Mouse (Mus musculus) lung, postnatal 14 days (tissue): Measurements from ENCODE around the gene Tead3.
A peak's percentile ranks its signal among the peaks of the same experiment; 100 is the strongest.
"Not testable (repeated sequence)": the region's sequence is repeated elsewhere in the genome, so short reads cannot be mapped to it uniquely, and the experiment has no call there.

Experiments
- DNase-seq: peaks from one replicate; pipeline ENCODE4 v3.0.0; 2021

The Tead3 gene

GRCm38 (mm10) chr17:28329503-28330231, 20.9 kb downstream of the Tead3 start:
- DNase-seq, result no peak

GRCm38 (mm10) chr17:28328946-28329345, 21.7 kb downstream of the Tead3 start:
- DNase-seq, result no peak

GRCm38 (mm10) chr17:28328366-28328928, 22.2 kb downstream of the Tead3 start, which contains the start of gene Rpl10a:
Gene Rpl10a (plus strand): TSS chr17:28328471.
- peak; percentile 100 for DNase-seq

GRCm38 (mm10) chr17:28327673-28328325, 22.8 kb downstream of the Tead3 start:
- DNase-seq, result no peak

DNA sequence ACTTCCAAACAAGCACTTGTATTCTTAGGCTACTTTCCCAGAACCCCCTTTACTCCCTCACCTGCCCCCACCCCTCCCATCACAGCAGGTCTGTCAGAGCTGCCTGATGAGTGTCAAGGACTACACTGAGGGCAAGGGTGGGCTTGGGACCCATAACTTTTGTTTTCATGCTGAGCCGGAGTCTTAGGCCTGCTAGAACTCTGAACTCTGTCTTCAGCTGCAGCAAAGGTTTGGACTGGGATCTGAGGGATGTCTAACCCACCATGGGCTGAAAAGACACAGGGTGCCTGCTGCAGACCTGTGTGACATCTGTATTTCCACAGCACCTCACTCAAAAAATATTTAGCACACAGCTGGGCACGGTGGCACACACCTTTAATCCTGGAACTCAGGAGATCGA, 23.7 kb downstream of the Tead3 start:
- no peak for DNase-seq

DNA sequence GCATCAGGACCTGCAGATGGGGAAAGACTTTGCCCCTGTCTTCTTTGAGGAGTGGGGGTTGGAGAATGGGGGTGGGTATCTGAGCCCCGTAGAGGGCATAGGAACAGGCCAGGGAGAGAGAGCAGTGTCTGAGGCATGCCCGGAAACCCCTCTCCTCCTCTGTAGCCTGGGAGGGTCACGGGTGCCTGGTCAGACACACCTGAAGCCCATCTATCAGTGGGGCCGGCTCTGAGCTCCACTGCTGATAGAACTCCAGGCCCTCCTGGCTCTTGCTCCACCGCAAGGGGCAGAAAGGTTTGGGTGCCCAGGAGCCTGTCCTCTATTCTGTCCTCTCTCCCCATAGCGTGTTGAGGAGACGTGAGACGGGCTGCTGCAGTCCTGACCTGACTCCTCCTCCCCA, 24.9 kb downstream of the Tead3 start:
- DNase-seq, result no peak

- not testable (repeated sequence) for DNase-seq
Measured at GRCm38 (mm10) chr17:28324416-28324815, 26.2 kb downstream of the Tead3 start.

GRCm38 (mm10) chr17:28323786-28324185, 26.8 kb downstream of the Tead3 start:
- no peak for DNase-seq

- DNase-seq, result no peak
Measured at GRCm38 (mm10) chr17:28321700-28322099, 28.9 kb downstream of the Tead3 start.

DNA sequence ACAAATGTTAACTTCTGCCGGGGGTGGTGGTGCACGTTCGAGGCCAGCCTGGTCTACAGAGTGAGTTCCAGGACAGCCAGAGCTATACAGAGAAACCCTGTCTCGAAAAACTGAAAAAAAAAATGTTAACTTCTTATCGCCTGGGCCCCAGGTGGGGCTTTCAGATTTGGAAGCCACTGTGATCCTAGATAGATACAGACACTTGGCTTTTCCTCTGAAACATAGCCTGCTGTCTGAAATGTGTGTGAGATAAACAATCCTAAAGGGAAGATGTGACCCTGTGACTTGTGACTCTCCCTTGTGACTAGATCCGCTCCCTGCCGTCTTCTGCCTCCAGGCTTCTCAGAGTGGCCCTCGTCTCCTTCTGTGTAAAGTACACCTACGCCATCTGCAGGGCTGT, 32.9 kb downstream of the Tead3 start:
- no peak for DNase-seq

GRCm38 (mm10) chr17:28317091-28317490, 33.5 kb downstream of the Tead3 start:
- no peak for DNase-seq

DNA sequence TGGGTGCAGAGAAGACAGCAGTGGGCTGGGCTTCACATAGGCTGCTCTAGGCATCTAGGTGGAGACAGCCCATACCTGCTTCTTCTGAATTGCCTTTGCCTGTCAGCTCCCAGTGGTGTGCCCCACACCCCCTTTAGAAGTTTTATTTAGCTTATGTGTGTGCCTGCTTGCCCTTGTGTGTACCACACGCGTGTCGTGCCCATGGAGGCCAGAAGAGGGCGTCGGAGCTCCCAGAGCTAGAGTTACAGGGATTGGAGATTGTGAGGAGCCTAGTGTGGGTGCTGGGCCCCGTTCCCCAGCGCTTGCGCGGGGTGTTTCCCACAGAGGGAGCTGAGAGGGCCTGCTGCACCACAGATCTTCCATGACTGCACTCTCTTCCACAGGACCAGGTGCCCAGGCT, 34.1 kb downstream of the Tead3 start:
- no peak for DNase-seq

- DNase-seq, result no peak
Measured at GRCm38 (mm10) chr17:28315611-28316160, 34.9 kb downstream of the Tead3 start.

DNA sequence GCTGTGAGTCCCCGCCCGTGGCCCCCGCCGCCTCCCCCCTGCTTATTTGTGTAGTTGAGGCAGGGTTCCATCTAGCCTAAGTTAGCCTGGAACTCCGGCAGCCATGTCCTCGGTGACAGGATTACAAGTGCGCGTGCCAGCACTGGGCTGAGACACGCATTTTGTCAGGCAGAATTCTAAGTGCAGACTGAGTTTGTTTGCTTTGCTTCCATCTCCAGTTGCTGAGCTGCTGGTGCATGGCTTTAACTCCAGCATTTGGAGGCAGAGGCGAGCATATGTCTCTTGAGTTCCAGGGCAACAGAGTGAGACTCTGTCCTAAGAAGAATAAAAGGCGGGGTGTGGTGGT, 36.8 kb downstream of the Tead3 start:
- no peak for DNase-seq

DNA sequence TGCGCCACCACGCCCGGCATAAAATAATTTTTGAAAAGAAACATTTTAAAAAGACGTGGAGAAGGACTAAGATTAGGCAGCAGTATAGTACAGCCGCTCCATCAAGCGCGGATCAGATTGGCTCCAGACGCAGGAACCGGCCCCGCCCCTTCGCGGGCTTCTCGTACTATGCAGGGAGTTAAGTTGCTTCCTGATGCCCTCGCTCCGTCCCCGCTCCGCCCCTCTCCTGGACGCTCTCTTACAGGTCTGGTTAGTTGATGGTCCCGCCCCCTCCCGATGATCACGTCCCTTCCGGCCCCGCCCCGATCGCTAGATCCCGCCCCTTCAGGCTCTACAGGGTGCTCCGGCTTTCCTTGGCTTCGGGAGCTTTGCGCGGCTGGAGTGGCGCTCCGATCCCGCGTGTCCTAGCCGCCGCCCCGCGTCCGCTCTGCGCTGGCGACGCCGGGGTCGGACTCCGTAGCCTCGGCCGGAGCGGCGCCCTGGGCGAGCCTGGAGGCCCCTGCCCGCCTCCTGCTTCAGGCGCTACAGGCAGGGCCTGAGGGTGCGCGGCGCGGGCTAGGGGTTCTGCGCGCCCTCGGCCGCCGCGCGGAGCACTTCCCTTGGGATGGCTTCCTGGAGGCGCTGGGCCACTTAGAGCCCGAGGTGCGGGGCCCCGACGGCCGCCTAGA, 37.3 kb downstream of the Tead3 start, which contains the start of gene Fance:
Gene Fance, plus strand, starts transcription at position 308 of the 668 bp plus-strand sequence.
- peak; percentile 96 for DNase-seq

DNA sequence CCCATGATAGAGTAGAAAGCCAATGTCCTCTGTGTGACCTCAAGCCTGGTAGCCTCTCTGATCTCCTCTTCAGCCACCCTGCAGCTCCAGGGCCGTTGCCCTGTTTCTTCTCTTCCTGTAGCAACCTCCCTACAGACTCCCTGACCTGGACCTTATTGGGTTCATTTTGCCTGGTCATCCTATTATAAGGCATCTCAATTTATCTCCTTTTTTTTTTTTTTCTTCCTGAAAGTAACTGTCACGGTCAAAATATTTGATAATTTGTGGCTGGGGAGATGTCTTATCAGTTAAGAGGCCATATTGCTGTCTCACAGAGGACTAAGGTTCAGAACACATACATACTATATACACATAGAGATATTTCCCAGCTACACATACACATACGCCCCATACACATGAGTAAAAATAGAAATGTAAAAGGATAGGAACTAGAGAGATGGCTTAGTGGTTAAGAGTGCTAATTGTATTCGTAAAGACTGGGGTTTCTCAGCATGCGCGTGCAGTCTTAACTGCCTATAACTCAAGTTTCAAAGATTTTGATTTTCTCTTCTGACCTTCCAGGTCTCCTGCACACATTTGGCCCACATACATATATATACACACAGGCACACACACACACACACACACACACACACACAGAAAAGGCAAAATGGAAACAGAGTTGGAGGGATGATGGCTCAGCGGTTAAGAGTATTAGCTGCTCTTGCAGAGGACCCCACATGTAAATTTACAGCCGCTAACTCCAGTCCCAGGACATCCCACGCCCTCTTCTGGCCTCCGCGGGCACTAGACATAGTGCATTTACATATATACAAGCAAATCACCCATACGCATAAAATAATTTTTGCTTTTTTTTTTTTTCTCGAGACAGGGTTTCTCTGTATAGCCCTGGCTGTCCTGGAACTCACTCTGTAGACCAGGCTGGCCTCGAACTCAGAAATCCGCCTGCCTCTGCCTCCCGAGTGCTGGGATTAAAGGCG, 38.1 kb downstream of the Tead3 start:
- no peak for DNase-seq

DNA sequence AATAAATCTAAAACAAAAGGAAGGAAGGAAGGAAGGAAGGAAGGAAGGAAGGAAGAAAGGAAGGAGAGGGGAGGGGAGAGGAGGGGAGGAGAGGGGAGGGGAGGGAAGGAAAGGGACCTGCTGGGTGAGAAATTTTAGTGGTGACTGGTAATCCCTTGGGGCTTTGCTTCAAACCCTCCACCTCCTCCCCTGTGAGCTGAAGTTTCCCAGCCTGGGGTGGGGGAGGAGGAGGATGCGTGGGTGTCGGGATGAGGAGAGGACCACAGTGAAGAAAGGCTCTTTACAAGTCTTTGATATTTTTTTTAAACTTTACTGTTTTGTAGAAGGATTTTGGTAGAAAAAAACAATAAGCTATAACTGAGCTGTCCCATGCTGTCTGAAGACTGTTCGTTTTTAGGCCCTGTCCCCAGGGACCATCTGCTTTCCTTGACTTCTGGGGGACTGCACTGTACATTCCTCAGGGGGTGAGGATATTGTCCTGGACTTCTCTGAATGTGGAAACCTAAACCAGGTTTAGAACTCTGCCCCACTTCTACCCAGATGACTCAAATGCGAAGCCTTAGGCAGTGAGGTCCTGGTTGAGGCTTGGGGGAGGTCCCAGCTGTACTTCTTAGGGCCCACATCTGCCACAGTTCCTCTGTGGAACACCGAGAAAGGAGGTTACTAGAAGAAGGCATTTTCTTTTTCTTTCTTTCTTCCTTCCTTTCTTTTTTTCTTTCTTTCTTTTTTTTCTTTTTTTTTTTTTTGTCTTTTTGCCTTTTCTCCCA, 39.1 kb downstream of the Tead3 start:
- DNase-seq, result no peak

DNA sequence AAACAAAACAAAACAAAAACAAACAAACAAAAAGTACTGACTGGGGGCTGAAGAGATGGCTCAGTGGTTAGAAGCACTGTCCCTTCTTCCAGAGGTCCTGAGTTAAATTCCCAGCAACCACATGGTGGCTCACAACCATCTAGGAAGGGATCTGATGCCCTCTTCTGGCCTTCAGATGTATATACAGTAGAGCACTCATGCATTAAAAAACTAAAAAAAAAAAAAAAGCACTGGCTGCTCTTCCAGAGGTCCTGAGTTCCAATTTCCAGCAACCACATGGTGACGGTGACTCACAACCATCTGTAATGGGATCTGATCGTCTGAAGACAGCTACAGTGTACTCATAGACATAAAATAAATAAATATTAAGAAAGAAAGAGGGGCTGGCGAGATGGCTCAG, 39.8 kb downstream of the Tead3 start:
- no peak for DNase-seq

DNA sequence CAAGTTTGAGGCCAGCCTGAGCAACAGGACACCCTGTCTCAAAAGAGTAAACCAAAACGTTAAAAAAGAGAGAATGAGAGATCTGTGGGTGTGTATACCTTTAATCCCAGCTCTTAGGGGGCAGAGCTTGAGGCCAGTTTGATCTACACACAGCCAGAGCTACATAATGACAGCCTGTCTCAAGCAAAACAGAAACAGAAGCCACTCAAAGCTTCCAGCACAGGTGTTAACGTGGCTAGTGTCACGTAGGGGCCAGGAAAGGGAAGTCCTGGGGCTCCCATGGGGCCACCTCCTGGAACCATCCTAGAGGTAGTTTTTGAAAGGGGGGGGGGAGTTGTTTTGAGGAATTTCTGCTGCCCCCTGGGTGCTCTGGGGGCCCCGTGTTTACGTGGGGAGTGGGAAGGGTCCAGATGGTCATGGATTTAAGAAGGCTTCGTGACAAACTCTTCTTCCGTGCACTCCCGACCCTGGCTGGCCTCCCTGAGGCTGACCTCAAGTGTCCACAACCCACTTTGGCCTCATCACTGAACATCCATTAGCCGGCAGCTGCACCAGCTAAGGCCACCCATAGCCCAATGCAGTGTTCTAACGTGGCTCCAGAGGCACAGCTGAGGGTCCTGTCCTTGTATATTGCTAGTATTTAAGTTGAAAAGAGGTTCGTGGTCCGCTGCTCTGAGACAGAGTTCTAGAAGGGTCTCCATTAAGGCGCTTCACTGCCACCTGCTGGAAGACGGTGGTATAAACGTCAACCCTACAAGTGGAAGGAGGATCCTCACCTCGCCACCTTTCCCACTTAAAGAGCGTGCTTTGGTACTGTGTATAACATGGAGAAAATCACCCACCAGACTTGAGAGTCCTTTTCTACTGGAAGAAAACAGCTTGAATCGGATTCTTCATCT, 42.1 kb downstream of the Tead3 start:
- peak; percentile 97 for DNase-seq

GRCm38 (mm10) chr17:28305172-28305571, 45.4 kb downstream of the Tead3 start:
- no peak for DNase-seq
